Mouse (Mus musculus) brain, embryonic 14.5 days (tissue): ENCODE results near the gene Dlx2.
A peak's percentile ranks its signal among the peaks of the same experiment; 100 is the strongest.

ENCODE experiments used
- CTCF ChIP-seq: fragments of 200-500 bp; IDR thresholded peaks from 2 replicates; pipeline ENCODE4 v1.5.1; 2012; ENCODE audit warnings: inconsistent platforms, mild to moderate bottlenecking, moderate library complexity, borderline replicate concordance; ENCODE audit not compliant: insufficient read depth, insufficient read length; ENCODE audit errors: extremely low read depth
- POLR2A ChIP-seq: fragments of 200-500 bp; IDR thresholded peaks from 2 replicates; pipeline ENCODE4 v1.6.1; 2012; ENCODE audit warnings: mild to moderate bottlenecking, inconsistent platforms, borderline replicate concordance; ENCODE audit not compliant: poor library complexity, insufficient read depth, insufficient read length, severe bottlenecking; ENCODE audit errors: extremely low read depth

DNA sequence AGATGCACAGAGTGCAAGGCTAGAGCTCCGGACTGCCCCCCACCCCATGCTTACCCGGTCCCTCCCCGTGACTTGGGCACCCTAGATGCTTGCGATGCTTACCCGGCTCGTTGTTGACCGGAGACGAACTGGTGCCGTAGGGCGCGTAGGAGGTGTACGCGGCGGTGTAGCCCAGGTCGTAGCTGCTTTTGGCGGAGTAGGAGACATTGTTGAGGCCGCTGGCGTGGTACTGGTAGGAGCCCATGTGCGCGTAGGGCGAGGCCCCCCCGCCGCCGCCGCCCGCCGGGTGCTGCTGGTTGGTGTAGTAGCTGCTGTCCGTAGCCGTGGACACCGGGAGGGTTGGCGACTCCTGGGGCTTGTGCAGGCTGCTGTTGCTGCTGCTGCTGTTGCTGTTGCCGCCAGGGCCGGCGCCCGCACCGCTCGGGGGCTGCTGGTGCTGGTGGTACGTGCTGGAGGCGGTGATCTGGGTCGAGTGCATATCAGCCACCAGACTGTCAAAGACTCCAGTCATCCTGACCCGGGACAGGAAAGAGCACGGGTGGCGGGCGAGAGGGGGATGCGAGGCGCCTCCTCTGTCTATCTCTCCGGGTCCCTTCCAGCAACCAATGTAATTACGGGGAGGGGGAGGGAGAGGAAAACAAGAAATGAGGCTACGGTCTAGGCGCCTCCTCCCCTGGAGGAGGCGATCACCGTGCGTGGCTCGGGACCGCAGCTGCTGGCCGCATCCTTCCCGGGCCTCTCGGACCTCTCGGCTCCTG, 493 bp downstream of the Dlx2 start:
- TF ChIP-seq CTCF (0 out of 2 replicates have a peak, but pooled peaks have one; percentile 5), POLR2A (no peak)
